Mouse (Mus musculus) NIH3T3 (cell line): ENCODE data around the gene Lmna.

Experiments
- DNase-seq: peaks from one replicate; pipeline ENCODE4 v3.0.0-alpha.2; 2012; ENCODE audit warnings: low read depth

Gene Lmna

GRCm38 (mm10) chr3:88520078-88520477, 10.3 kb upstream of the Lmna start:
- DNase-seq: no peak

- no peak for DNase-seq
Measured at GRCm38 (mm10) chr3:88518411-88518810, 8.7 kb upstream of the Lmna start.

DNA sequence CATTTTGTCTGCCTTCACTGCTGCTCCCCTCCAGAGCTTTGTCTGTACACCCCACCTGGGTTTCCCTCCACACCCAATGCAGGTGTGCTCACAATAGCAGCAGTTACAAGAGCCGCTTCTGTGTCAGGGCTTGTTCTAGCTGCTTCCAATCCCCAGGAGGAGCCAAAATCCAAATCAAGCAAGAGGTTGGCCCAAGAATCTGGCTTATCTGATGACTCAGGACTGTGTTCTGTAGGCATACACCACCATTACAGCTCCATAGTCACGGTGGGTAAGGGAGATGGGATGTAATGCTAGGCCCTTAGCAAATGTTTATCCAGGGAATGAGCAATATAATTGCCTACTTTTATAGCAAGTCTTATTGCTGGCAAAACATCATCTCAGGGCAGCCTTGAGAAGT, 6.7 kb upstream of the Lmna start:
- DNase-seq: peak; percentile 66

DNA sequence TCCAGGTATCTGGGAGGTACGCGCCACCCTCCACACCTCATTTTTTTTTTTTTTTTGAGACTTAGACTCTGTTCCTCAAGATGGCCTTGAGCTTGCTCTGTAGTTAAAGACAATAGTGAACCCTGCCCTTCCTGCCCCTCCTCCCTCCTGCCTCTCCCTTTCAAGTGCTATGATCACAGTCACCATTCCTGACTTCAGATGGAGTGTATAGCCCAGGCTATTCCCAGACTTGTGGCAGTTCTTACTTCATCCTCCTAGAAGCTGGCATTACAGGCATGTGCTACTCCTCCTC, 5.3 kb upstream of the Lmna start:
- no peak for DNase-seq

DNA sequence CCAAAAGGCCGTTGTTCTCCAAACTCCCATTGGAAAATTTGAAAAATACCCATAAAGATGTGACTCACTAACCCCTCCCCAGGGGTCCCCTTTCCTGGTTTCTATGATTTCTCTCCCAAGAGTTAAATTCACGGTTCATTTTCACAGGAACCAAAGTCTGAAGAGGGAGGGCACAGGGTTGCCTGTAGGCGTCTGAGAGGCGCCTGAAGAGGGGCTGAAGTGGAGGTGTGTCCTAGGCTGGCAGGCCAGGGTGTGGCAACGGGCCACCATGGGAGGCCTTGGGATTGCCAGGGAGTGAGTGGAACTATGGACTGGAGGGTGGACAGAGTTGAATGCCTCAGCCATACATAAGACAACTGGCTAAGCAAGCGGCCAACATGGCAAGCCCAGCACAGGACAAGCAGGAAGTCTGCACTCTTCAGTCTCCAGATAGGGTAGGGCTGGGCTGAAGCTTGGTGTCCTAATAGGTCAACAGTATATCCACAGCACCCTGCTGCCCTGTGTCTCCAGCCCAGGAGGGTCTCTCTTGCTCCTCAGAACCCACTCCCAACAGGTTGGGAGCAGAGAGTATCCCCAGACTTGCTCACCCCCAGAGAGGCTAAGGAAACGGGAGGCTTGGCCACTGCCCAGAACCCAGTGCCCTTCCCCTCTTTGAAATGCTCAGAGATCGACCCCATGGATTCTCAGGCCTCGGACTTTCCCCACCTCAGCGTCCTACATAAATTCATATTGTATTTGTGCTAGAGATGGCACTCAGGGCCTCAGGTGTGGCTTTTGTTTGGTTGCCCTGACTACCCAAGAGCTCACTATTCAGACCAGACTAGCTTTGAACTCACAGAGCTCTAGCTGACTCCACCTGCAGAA, 4.7 kb upstream of the Lmna start:
- DNase-seq: peak; percentile 78

GRCm38 (mm10) chr3:88513546-88514115, 3.9 kb upstream of the Lmna start:
- no peak for DNase-seq

DNA sequence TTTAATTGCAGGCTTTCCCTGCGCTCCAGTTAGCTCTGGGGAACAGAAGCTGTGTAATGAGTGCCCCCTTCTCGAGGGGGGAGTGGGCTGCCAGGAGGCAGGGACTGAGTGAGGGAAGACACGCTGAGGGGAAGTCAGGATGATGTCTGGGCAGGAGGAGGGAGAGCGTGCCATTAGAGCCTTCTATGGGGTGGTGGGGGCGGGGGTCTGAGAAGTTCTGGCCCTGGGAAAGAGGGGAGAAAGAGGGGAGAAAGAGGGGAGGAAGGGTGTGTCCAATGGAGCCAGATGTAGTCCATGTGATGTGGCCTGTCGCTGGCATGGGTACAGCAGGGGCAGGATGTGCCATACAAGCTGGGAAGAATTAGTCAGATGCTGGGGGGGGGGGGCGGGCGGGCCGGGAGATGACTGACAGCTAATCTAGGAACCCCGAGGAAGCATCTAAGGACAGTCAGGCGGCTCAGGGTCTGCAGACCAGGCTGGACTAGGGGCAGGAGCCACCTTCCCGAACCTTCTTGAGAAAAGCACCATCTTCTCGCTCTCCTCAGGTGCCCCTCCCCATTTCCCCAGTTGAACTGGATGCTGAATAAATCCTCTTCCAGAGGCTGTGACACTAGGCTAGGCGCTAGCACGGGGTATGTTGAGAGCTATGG, 3.3 kb upstream of the Lmna start:
- peak; percentile 95 for DNase-seq

- peak; percentile 84 for DNase-seq
Measured at GRCm38 (mm10) chr3:88512141-88512895, 2.6 kb upstream of the Lmna start.

DNA sequence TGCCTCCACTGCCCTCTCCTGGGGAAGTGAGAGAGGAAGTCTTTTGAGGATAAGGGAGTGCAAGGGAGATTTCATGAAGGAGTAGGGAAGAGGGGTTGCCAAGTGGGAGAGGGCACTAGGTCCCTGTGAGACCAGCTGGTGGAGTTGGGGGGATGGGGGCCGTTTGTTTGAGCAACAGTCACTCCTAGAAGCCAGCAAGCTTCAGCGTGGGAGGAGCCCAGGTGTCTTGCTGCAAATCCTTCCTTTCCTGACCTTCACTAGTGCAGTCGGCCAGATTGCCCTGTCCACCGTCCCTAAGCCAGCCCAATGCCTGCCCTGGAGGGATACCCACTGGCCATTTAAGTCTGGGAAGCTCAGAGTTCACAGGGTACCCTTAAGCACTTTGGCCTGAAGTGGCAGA, 1.8 kb upstream of the Lmna start:
- DNase-seq: no peak

GRCm38 (mm10) chr3:88510421-88511289, 899 bp upstream of the Lmna start:
- DNase-seq: no peak

DNA sequence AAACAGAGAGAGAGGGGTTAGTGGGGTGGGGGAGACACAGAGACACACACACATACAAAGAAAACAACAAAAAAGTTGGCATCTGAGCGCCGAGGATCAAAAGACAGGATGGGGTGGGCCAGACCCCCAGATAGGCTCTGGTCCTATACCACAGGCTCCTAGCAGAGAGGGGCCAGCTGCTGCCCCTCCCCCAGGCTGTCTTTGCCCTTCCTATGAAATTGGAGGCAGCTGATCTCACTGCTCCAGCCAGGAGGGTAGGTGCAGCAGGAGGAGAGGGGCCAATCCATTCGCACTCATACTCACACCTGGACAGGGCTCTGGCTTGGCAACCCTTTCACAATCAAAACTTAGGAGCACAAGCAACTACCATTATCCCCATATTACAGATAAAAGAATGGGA, 506 bp downstream of the Lmna start:
- DNase-seq: no peak

DNA sequence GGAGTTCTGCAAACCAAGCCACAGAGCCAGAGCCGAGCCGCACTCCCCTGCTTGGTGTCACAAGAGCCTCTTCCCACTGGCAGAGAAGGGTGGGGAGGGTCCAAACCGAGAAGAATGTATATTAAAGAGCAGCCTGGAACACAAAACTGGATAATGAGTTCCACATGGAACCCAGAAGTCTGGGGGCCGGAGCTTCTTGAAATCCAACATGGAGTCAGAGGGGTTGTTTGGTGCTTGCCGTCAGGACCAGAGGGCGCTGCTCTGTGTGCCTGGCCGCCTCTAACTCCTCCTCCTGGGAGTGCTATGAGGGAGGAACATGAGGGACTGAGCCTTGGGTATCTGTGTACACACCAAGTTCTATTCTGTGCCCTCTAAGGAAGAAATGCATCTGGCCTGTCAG, 4.0 kb downstream of the Lmna start:
- no peak for DNase-seq

- DNase-seq: no peak
Measured at GRCm38 (mm10) chr3:88505081-88505480, 4.7 kb downstream of the Lmna start.

GRCm38 (mm10) chr3:88503881-88504746, 5.6 kb downstream of the Lmna start:
- DNase-seq: peak; percentile 85

DNA sequence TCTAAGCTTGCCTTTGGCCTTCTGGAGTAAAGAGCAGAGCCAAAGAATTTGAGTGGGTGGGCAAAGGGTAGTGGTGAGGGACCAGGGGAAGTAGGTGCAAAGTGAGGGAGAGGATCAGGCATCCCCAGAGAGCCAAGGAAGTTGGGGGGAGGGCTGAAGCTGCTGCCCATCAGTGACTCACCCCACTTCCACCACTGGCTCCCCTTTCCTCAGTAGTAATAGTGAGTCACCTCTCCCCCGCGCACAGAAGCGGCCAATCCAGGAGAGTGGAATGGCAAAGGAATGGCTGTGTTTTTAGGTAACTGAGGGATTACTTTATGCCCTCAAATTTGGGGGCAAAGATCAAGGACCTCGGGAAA, 6.3 kb downstream of the Lmna start:
- peak; percentile 95 for DNase-seq

DNA sequence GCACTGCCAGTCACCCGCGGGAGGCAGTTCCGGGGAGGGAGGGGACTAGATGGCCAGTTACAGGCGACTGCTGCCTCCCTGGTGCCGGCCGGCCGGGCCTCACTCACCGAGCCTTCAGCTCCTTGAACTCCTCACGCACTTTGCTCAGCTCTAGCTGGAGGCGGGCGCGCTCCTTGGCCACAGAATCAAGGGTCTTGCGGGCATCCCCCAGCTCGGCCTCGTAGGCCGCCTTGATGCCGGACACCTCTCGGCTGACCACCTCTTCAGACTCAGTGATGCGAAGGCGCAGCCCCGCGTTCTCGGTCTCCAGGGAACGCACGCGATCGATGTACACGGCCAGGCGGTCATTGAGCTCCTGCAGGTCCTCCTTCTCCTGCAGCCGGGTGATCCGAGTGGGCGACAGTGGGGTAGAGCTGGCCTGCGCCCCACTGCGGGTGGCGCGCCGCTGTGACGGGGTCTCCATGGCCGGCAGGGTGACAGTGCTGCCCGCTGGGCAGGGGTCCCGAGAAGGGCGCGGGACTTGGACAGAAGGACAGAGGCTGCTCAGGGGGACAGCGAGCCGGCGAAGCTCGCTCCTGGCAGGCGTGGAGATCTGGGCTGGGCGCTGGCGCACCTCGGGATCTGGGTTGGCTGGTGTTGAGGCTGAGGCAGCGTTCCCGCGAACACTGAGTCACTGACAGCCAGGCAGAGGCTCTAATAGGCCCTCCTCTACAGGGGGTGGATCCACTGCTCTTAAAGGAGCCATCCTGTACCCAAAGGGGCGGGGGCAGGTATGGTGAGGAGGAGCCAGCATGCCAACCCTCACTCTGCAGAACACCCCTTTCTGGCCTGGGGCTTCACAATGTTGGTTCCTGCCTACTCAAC, 6.9 kb downstream of the Lmna start:
- DNase-seq: peak; percentile 98

GRCm38 (mm10) chr3:88502031-88502571, 7.7 kb downstream of the Lmna start:
- DNase-seq: peak; percentile 79

DNA sequence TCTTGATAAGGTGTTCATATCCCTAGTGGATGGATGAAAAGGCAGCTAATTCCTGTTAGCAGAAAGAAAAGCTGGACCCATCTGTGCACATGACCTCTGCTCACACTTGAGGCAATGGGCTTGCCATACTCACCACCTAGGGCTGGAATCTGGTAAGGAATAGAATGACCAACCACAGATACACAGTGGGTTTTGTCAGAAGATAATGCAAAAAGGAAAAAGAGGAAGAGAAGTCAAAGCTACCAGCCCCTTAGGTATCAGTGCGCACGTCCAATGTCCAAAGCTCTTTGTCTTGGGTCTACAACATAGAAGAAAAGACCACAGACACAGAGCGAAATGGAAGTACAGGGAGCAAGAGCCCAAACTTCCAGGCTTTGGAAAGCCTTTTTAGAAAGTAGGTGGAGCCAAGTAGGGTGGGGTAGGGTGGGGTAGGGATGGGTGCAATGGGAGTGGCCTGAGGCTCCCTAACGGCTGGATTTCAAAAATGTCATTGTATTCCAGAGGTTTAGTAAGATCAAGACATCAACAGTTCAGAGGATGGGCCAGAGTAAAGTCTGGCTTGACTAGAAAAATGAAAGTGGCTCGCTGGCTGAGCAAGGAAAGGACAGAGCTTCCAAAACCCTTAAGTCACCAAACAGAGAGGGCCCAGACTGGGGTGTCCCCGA, 8.3 kb downstream of the Lmna start:
- DNase-seq: peak; percentile 71
